Mouse (Mus musculus): ENCODE measurements at regions not wholly inside any gene's neighbourhood (a gene's known extent, or its start where the extent isn't known, plus 50 kb on each side); places are given as distances from the start of the nearest gene placed in this dataset.
A peak's percentile ranks its signal among the peaks of the same experiment; 100 is the strongest.

GRCm38 (mm10) chr6:116901816-116902215, 185.1 kb upstream of the Tmem72 start:
- TF ChIP-seq CTCF (IDR thresholded peaks at IDR 0.05; ENCODE audit: borderline replicate concordance, extremely low read depth, insufficient read depth, insufficient read length) (no peak), POLR2A (IDR thresholded peaks at IDR 0.05; ENCODE audit: borderline replicate concordance, extremely low read depth, insufficient read depth, insufficient read length, poor library complexity, severe bottlenecking) (no peak)
- DNase-seq (ENCODE audit: low read depth) = no peak

GRCm38 (mm10) chr6:116902371-116902770, 185.7 kb upstream of the Tmem72 start:
- TF ChIP-seq CTCF (IDR thresholded peaks at IDR 0.05; ENCODE audit: borderline replicate concordance, extremely low read depth, insufficient read depth, insufficient read length) = no peak
- TF ChIP-seq POLR2A (IDR thresholded peaks at IDR 0.05; ENCODE audit: borderline replicate concordance, extremely low read depth, insufficient read depth, insufficient read length, poor library complexity, severe bottlenecking) = no peak
- DNase-seq (ENCODE audit: low read depth) = no peak

- TF ChIP-seq POLR2A (IDR thresholded peaks at IDR 0.05; ENCODE audit: borderline replicate concordance, extremely low read depth, insufficient read depth, insufficient read length, poor library complexity, severe bottlenecking) = no peak
- no peak for TF ChIP-seq CTCF (IDR thresholded peaks at IDR 0.05; ENCODE audit: borderline replicate concordance, extremely low read depth, insufficient read depth, insufficient read length)
- no peak for DNase-seq (ENCODE audit: low read depth)
These were observed 189.9 kb upstream of the Tmem72 start for GRCm38 (mm10) chr6:116906426-116907172.

GRCm38 (mm10) chr6:116910607-116911006, 193.9 kb upstream of the Tmem72 start:
- TF ChIP-seq CTCF (IDR thresholded peaks at IDR 0.05; ENCODE audit: borderline replicate concordance, extremely low read depth, insufficient read depth, insufficient read length) = no peak
- TF ChIP-seq POLR2A (IDR thresholded peaks at IDR 0.05; ENCODE audit: borderline replicate concordance, extremely low read depth, insufficient read depth, insufficient read length, poor library complexity, severe bottlenecking) = no peak
- DNase-seq (ENCODE audit: low read depth) = no peak

GRCm38 (mm10) chr6:116912161-116912560, 195.4 kb upstream of the Tmem72 start:
- no peak for DNase-seq (ENCODE audit: low read depth)
- no peak for TF ChIP-seq POLR2A (IDR thresholded peaks at IDR 0.05; ENCODE audit: borderline replicate concordance, extremely low read depth, insufficient read depth, insufficient read length, poor library complexity, severe bottlenecking)
- TF ChIP-seq CTCF (IDR thresholded peaks at IDR 0.05; ENCODE audit: borderline replicate concordance, extremely low read depth, insufficient read depth, insufficient read length) = no peak

GRCm38 (mm10) chr6:116914073-116914472, 197.4 kb upstream of the Tmem72 start:
- TF ChIP-seq CTCF (IDR thresholded peaks at IDR 0.05; ENCODE audit: borderline replicate concordance, extremely low read depth, insufficient read depth, insufficient read length) (no peak), POLR2A (IDR thresholded peaks at IDR 0.05; ENCODE audit: borderline replicate concordance, extremely low read depth, insufficient read depth, insufficient read length, poor library complexity, severe bottlenecking) (no peak)
- DNase-seq (ENCODE audit: low read depth) = no peak

GRCm38 (mm10) chr6:116935024-116935423, 218.3 kb upstream of the Tmem72 start:
- TF ChIP-seq CTCF (IDR thresholded peaks at IDR 0.05; ENCODE audit: borderline replicate concordance, extremely low read depth, insufficient read depth, insufficient read length) (no peak), POLR2A (IDR thresholded peaks at IDR 0.05; ENCODE audit: borderline replicate concordance, extremely low read depth, insufficient read depth, insufficient read length, poor library complexity, severe bottlenecking) (no peak)
- no peak for DNase-seq (ENCODE audit: low read depth)

- TF ChIP-seq CTCF (IDR thresholded peaks at IDR 0.05; ENCODE audit: borderline replicate concordance, extremely low read depth, insufficient read depth, insufficient read length) = no peak
- TF ChIP-seq POLR2A (IDR thresholded peaks at IDR 0.05; ENCODE audit: borderline replicate concordance, extremely low read depth, insufficient read depth, insufficient read length, poor library complexity, severe bottlenecking) = no peak
- no peak for DNase-seq (ENCODE audit: low read depth)
These were observed 224.9 kb upstream of the Tmem72 start for GRCm38 (mm10) chr6:116941576-116941975.

- TF ChIP-seq POLR2A (IDR thresholded peaks at IDR 0.05; ENCODE audit: borderline replicate concordance, extremely low read depth, insufficient read depth, insufficient read length, poor library complexity, severe bottlenecking) (no peak), CTCF (IDR thresholded peaks at IDR 0.05; ENCODE audit: borderline replicate concordance, extremely low read depth, insufficient read depth, insufficient read length) (no peak)
- no peak for DNase-seq (ENCODE audit: low read depth)
These were observed 225.6 kb upstream of the Cxcl12 start for GRCm38 (mm10) chr6:116942696-116943095.

- DNase-seq (ENCODE audit: low read depth) = peak; percentile 73
- TF ChIP-seq POLR2A (IDR thresholded peaks at IDR 0.05; ENCODE audit: borderline replicate concordance, extremely low read depth, insufficient read depth, insufficient read length, poor library complexity, severe bottlenecking) = no peak
- no peak for TF ChIP-seq CTCF (IDR thresholded peaks at IDR 0.05; ENCODE audit: borderline replicate concordance, extremely low read depth, insufficient read depth, insufficient read length)
These were observed 222.1 kb upstream of the Cxcl12 start for GRCm38 (mm10) chr6:116946083-116946732.

GRCm38 (mm10) chr6:116959611-116960010, 208.7 kb upstream of the Cxcl12 start:
- no peak for DNase-seq (ENCODE audit: low read depth)
- TF ChIP-seq CTCF (IDR thresholded peaks at IDR 0.05; ENCODE audit: borderline replicate concordance, extremely low read depth, insufficient read depth, insufficient read length) (no peak), POLR2A (IDR thresholded peaks at IDR 0.05; ENCODE audit: borderline replicate concordance, extremely low read depth, insufficient read depth, insufficient read length, poor library complexity, severe bottlenecking) (no peak)

- TF ChIP-seq CTCF (IDR thresholded peaks at IDR 0.05; ENCODE audit: borderline replicate concordance, extremely low read depth, insufficient read depth, insufficient read length) (no peak), POLR2A (IDR thresholded peaks at IDR 0.05; ENCODE audit: borderline replicate concordance, extremely low read depth, insufficient read depth, insufficient read length, poor library complexity, severe bottlenecking) (no peak)
- no peak for DNase-seq (ENCODE audit: low read depth)
These were observed 207.7 kb upstream of the Cxcl12 start for GRCm38 (mm10) chr6:116960641-116961040.
